Mouse (Mus musculus) heart, embryonic 11.5 days (tissue): Measurements from ENCODE around the gene Tom1l2. TPM values are rescaled to one million over a fixed set of nuclear protein-coding genes. Genes with fewer than 3 reads are reported as not detected.

Experiments used
- ATAC-seq: fragments of 200-750 bp; cut with Nextera tagmentation; replicated peaks from 2 replicates; pipeline ENCODE4 v1.8.0; 2017; ENCODE audit warnings: moderate library complexity; ENCODE audit not compliant: insufficient number of reproducible peaks, low FRiP score, low TSS enrichment
- H3K27ac ChIP-seq: fragments of 300-500 bp; sonication (generic); 2 replicates; pipeline ENCODE4 v1.5.1; 2014; ENCODE audit warnings: mild to moderate bottlenecking, low read depth, low read length
- H3K27me3 ChIP-seq: fragments of 300-500 bp; sonication (generic); 2 replicates; pipeline ENCODE4 v1.6.1; 2014; ENCODE audit warnings: mild to moderate bottlenecking, low read length, mixed read lengths; ENCODE audit not compliant: control insufficient read depth, insufficient read depth
- H3K36me3 ChIP-seq: fragments of 300-500 bp; sonication (generic); 2 replicates; pipeline ENCODE4 v1.6.1; 2014; ENCODE audit warnings: mild to moderate bottlenecking, low read length, moderate library complexity, mixed read lengths; ENCODE audit not compliant: control insufficient read depth, insufficient read depth
- H3K4me1 ChIP-seq: fragments of 300-500 bp; sonication (generic); 2 replicates; pipeline ENCODE4 v1.6.1; 2014; ENCODE audit warnings: low read length; ENCODE audit not compliant: control insufficient read depth, insufficient read depth
- H3K4me2 ChIP-seq: fragments of 300-500 bp; sonication (generic); 2 replicates; pipeline ENCODE4 v1.6.1; 2014; ENCODE audit warnings: mild to moderate bottlenecking, moderate library complexity
- H3K4me3 ChIP-seq: fragments of 300-500 bp; sonication (generic); 2 replicates; pipeline ENCODE4 v1.5.1; 2014; ENCODE audit warnings: low read depth, low read length
- H3K9ac ChIP-seq: fragments of 300-500 bp; sonication (generic); 2 replicates; pipeline ENCODE4 v1.6.1; 2014; ENCODE audit warnings: mild to moderate bottlenecking, low read depth, low read length, moderate library complexity
- H3K9me3 ChIP-seq: fragments of 300-500 bp; sonication (generic); replicated peaks from 2 replicates; pipeline ENCODE4 v1.6.1; 2016; ENCODE audit warnings: low read length; ENCODE audit not compliant: control insufficient read depth
- WGBS: fragments of 180-500 bp; shearing (Covaris S2); extraction: QIAGEN DNeasy Blood & Tissue Kit; methylation state at CpG from one replicate; pipeline ENCODE4 v1.1.7; 2014; ENCODE audit not compliant: insufficient replicate concordance; 5-methylcytosine and 5-hydroxymethylcytosine counted together
- polyA plus RNA-seq: library from polyadenylated mRNA; unstranded; fragments of >200 nt; fragmentation: Nextera tagmentation; extraction: Ambion mirVana; gene quantifications from 2 replicates; pipeline ENCODE4 v1.2.1, GENCODE M21; 2014

Gene Tom1l2
- polyA plus RNA-seq, 1 experiment from 2014 or later, result 16.0 TPM

DNA sequence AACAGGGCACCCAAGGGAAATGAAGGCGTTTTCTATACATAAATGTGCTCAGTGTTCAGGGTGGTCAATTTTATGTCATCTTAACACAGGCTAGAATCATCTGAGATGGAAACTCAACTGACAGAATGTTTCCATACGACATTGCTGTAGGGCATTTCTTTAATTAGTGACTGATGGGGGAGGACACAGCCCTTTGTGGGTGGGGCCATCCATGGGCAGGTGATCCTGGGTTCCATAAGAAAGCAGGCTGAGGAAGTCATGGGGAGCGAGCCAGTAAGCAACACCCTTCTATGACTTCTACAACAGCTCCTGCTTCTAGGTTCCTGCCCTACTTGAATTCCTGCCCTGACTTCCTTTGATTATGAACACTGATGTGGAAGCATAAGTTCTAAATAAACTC is 54.9 kb downstream of the Tom1l2 start:
- Histone ChIP-seq H3K27ac (no peak overlapping the region), H3K36me3 (no peaks in the 10 kb centered on the region), H3K9ac (no peak overlapping the region), H3K9me3 (no peaks in the 10 kb centered on the region), H3K4me2 (no peak overlapping the region), H3K27me3 (no peaks in the 10 kb centered on the region), H3K4me3 (no peak overlapping the region), H3K4me1 (peaks cover 33% of the 10 kb centered on the region)
- WGBS, result 76% methylated on average over 3 of the region's 3 CpGs
- ATAC-seq, result no peak

DNA sequence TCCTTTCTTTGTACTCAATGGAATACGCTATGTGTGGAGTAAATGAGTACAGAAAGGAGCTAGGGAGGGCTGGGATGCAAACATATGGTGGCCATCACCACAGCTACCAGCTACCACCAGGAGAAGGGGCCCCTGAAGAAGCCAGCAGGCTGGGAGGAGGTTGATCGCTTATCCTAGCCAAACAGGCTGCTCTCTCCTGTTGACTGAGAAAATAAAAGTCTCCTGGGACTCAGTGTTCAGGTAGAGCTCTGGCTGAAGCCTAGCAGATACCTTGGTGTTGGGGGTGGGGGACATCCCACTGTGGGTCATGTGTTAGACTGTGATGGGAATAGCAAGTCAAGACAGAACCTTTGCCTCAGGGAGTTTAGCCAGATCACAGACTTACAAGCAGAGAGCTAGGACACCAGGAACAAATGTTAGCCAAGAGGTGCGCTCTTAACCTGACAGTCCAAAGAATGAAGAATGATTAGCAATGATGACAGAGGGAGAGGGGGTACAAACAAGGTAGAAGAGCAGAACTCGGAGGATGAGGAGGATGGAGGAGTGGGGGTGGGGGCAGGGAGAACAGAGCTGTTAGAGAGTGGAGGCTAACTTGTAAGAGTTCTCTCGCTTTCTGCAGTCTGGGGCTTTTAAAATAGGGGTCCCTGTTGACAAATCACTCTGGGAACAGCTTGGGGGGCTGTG is 57.9 kb downstream of the Tom1l2 start:
- H3K36me3 ChIP-seq, result no peaks in the 10 kb centered on the region
- no peak for ATAC-seq
- H3K4me1 ChIP-seq, result peaks cover 16% of the 10 kb centered on the region
- H3K9ac ChIP-seq, result 0 out of 2 replicates have a peak overlapping the region, but pooled peaks have one; percentile 28
- WGBS, result 51% methylated on average over 5 of the region's 5 CpGs
- H3K27ac ChIP-seq, result peak overlapping the region; percentile 46; the same call in 1 of the 2 replicates
- H3K9me3 ChIP-seq, result no peaks in the 10 kb centered on the region
- H3K4me3 ChIP-seq, result no peak overlapping the region
- H3K27me3 ChIP-seq, result no peaks in the 10 kb centered on the region
- peak overlapping the region; percentile 31; the same call in 1 of the 2 replicates for H3K4me2 ChIP-seq

DNA sequence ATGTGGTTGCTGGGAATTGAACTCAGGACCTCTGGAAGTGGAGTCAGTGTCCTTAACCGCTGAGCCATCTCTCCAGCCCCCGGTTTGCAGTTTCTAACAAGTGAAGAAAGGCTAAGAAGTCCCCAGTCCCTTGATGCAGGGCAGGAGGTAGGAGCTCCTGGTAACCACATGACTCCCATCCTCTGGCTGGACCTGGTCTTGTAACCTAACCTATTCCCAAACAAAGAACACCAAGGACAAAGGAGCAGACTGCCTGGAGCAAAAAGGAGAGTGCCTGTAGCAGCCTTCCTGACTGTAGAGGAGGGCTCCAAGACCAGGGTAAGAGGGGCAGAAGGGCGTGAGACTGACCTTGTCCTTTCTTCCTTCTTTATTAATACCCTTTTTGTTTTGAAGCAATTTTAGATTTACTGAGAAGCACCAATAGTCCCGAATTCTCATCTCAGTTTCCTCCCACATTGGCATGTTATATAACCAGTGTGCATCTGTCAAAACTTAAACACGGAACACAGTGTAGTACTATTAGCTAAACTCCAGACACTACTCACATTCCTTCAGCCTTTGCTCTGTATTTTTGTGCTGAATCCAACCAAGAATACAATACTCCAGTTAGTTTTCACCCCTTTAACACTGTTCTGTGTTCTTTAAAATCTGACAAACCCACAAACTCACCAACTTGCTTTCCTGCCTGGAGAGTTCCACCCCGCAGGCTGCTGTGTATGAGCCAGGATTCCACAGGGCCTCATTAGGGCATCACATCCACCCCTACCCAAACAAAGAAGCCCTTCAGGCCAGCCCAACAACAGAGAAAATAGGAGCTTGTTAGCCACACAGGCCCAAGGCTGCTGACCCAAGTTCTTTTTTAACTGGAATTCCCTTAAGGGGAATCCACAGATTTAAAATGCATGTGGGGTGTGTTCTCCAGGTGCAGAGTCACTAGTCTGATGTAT is 58.7 kb downstream of the Tom1l2 start:
- Histone ChIP-seq H3K27me3 (no peaks in the 10 kb centered on the region), H3K4me3 (no peak overlapping the region), H3K36me3 (no peaks in the 10 kb centered on the region), H3K4me2 (peak overlapping the region; percentile 27; the same call in 1 of the 2 replicates), H3K27ac (peak overlapping the region; percentile 46; the same call in 1 of the 2 replicates), H3K9ac (no peak overlapping the region), H3K4me1 (peaks cover 16% of the 10 kb centered on the region), H3K9me3 (no peaks in the 10 kb centered on the region)
- WGBS, result 74% methylated on average over 6 of the region's 6 CpGs
- ATAC-seq, result no peak

DNA sequence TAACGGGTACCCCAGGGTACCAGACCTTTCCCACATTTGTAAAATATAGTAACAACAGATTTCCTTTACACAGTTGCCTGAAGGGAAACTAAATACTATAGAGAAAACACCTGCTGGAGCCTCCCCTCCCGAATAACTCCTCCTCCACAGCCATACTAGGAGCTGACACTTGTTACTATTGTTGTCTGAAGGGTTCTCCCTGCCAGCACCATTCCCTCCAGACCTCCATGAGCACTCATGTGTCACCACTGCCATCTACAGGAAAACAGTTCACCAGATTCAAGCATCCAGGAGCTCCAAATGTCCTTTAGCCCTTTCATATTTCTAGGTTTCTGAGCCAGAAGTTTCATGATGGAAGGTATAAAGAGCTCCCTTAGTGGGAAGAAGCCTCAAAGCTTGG is 60.0 kb downstream of the Tom1l2 start:
- peaks cover 16% of the 10 kb centered on the region for H3K4me1 ChIP-seq
- no peak for ATAC-seq

DNA sequence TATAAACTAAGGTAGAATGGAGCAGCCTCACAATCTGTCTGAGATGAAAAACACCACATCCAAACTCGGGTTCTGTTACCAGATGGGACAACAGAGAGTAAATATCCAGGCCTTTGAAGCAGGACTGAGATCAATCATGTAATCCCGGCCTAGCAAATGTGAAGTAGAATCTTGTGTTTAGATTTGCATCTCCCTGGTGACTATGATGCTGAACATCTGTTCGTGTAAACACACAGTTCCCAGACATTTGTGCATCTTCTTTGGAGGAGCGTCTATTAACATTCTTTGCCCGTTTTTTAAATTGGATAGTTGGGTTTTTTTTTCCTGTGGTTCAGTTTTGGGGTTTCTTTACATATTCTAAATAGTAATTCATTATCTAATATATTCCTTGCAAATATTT is 63.7 kb downstream of the Tom1l2 start:
- H3K27ac ChIP-seq, result no peak overlapping the region
- ATAC-seq, result no peak
- 62% methylated on average over 5 of the region's 5 CpGs for WGBS
- H3K36me3 ChIP-seq, result no peaks in the 10 kb centered on the region; the same call in 1 of the 2 replicates
- H3K9me3 ChIP-seq, result no peaks in the 10 kb centered on the region
- H3K4me3 ChIP-seq, result no peak overlapping the region
- H3K4me1 ChIP-seq, result peaks cover 23% of the 10 kb centered on the region
- H3K4me2 ChIP-seq, result no peak overlapping the region
- H3K9ac ChIP-seq, result no peak overlapping the region
- H3K27me3 ChIP-seq, result no peaks in the 10 kb centered on the region

More for the DNA sequence above, 60.0 kb downstream of the Tom1l2 start:
- no peak overlapping the region for H3K4me3 ChIP-seq
- H3K36me3 ChIP-seq, result no peaks in the 10 kb centered on the region
- H3K9ac ChIP-seq, result no peak overlapping the region
- H3K27me3 ChIP-seq, result no peaks in the 10 kb centered on the region
- no peak overlapping the region for H3K27ac ChIP-seq
- H3K9me3 ChIP-seq, result no peaks in the 10 kb centered on the region
- 43% methylated on average over 2 of the region's 2 CpGs for WGBS
- H3K4me2 ChIP-seq, result no peak overlapping the region

DNA sequence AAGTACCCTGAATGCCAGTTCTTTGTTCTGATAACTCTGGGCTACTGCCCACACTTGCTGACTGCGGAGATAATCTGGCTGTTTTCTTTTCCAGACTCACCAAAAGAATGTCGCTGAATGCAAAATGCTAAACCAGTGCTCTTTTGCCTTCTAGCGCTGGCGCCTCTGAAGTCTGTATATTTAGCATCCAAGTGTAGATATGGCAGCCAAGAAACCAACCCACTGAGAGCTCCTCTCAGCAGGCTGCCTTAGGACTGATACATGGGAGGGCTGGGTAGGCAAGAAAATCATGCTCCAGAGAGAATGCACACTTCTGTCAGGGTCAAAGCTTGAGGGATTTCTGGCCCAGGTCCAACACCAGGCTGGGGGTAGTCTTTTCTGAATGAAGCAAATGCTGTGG is 66.4 kb downstream of the Tom1l2 start:
- H3K4me1 ChIP-seq, result peaks cover 23% of the 10 kb centered on the region
- no peak for ATAC-seq
- no peaks in the 10 kb centered on the region for H3K9me3 ChIP-seq
- no peaks in the 10 kb centered on the region for H3K27me3 ChIP-seq
- no peak overlapping the region for H3K4me2 ChIP-seq
- WGBS, result 33% methylated on average over 4 of the region's 4 CpGs
- no peaks in the 10 kb centered on the region; the same call in 1 of the 2 replicates for H3K36me3 ChIP-seq
- H3K27ac ChIP-seq, result no peak overlapping the region
- H3K9ac ChIP-seq, result no peak overlapping the region
- H3K4me3 ChIP-seq, result no peak overlapping the region

DNA sequence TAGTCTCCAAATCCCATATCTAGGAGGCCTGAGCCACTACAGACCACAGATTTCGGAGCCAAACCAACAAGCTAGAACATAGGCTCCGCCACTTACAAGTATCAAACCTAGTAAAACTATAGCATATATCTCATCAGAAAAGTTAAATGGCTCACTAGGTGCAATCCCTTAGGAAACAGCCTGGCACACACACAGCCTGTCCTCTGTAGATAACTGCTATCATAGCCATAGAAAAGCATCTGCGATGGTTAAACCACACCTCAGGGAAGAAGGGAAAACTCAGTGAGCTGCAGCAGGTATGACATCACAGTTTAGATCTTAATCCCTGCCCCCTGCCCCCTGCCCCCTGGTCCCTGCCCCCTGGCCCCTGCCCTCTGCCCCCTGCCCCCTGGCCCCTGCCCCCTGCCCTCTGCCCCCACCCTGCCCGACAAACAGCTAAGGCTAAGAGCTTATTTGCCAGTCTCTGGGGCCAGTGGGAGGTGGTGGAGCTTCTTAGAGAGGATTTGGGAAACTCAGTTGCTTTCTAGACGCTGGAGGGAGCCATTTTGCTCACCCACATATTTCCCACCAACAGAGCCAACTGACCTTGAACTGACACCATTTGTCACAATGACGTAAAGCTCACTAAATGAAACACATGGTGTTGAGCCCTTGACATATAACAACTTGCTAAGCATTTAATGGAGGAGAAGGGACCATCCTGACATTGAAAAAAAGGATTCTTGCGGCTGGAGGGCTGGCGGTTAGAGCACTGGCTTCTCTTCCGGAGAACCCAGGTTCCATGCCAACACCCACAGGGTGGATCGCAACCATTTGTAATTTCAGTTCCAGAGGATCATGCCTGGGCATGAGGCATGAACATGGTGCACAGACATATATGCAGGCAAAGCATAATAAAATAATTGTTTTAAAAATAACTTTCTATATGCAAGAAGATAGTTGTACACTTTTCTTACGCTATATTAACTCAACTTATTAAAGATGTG is 72.0 kb downstream of the Tom1l2 start:
- H3K4me3 ChIP-seq, result no peak overlapping the region
- no peaks in the 10 kb centered on the region for H3K27me3 ChIP-seq
- H3K4me2 ChIP-seq, result no peak overlapping the region
- WGBS, result 71% methylated on average over 11 of the region's 11 CpGs
- ATAC-seq, result no peak
- no peak overlapping the region for H3K9ac ChIP-seq
- no peaks in the 10 kb centered on the region; the same call in 1 of the 2 replicates for H3K36me3 ChIP-seq
- H3K4me1 ChIP-seq, result peaks cover 34% of the 10 kb centered on the region
- no peak overlapping the region for H3K27ac ChIP-seq
- H3K9me3 ChIP-seq, result no peaks in the 10 kb centered on the region

DNA sequence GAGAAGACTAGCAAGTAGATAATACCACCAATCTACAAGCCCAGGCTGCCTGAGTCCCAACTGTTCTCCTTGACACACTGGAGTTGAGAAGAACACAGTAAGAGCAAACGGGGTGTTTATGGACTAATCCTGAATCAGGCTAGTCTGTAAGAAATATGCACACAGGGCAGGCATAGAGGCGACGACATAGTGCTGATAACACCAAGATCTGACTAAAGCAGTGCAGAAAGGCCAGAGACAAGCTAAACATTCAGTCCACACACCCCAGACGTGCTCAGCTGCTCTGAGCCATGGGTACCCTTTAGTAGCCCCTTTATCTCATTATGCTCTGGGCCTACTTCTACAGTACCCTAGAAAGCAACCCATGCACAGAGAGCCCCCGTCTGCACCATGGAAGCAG is 73.2 kb downstream of the Tom1l2 start:
- Histone ChIP-seq H3K27ac (no peak overlapping the region), H3K9me3 (no peaks in the 10 kb centered on the region), H3K27me3 (no peaks in the 10 kb centered on the region), H3K4me3 (no peak overlapping the region), H3K4me1 (peaks cover 30% of the 10 kb centered on the region), H3K9ac (no peak overlapping the region), H3K36me3 (no peaks in the 10 kb centered on the region), H3K4me2 (no peak overlapping the region)
- no peak for ATAC-seq
- WGBS, result 36% methylated on average over 5 of the region's 5 CpGs
